Mouse (Mus musculus) bone marrow, adult 2 months (tissue): ENCODE measurements around the gene Pde5a.

Experiments used
- CTCF ChIP-seq: fragments of 200-500 bp; IDR thresholded peaks from 2 replicates; pipeline ENCODE4 v1.5.1; 2011; ENCODE audit warnings: low read length, control low read depth; ENCODE audit not compliant: control insufficient read depth, insufficient read depth
- POLR2A ChIP-seq: fragments of 200-500 bp; IDR thresholded peaks from 2 replicates; pipeline ENCODE4 v1.6.1; 2011; ENCODE audit warnings: low read depth, mild to moderate bottlenecking, control low read depth, low read length, borderline replicate concordance; ENCODE audit not compliant: control insufficient read depth

GRCm38 (mm10) chr3:122763768-122764167, 35.0 kb downstream of the Pde5a start:
- TF ChIP-seq CTCF (no peak), POLR2A (no peak)
